Mouse (Mus musculus) MEL (cell line): Measurements from ENCODE around the gene Wwc2.

Source experiments
- CHD2 ChIP-seq: IDR thresholded peaks from 2 replicates; pipeline ENCODE4 v1.6.1; 2011; ENCODE audit warnings: low read length, improper control_type of control experiment
- CTCF ChIP-seq, 3 experiments: IDR thresholded peaks in 2 of 3; conservative IDR thresholded peaks in 1 of 3; 2 replicates each; pipeline ENCODE4 v1.5.1; 2011 to 2012; ENCODE audit warnings: low read length in 3 of 3, low read depth in 2 of 3, mild to moderate bottlenecking in 2 of 3, improper control_type of control experiment in 1 of 3, inconsistent platforms in 1 of 3, mixed read lengths in 1 of 3, moderate library complexity in 1 of 3; ENCODE audit not compliant: control insufficient read depth in 1 of 3, insufficient read depth in 1 of 3, poor library complexity in 1 of 3, severe bottlenecking in 1 of 3
- EP300 ChIP-seq, 2 experiments: IDR thresholded peaks; 2 replicates each; pipeline ENCODE4 v1.6.1; 2011; ENCODE audit warnings: improper control_type of control experiment in 2 of 2, low read length in 2 of 2, low read depth in 1 of 2, mild to moderate bottlenecking in 1 of 2
- POLR2A ChIP-seq, 2 experiments: IDR thresholded peaks; 2 replicates each; pipeline ENCODE4 v1.6.1; 2011 to 2012; ENCODE audit warnings: low read length in 2 of 2, mild to moderate bottlenecking in 2 of 2, control low read depth in 1 of 2, improper control_type of control experiment in 1 of 2, low read depth in 1 of 2, moderate library complexity in 1 of 2; ENCODE audit not compliant: control insufficient read depth in 1 of 2, insufficient read depth in 1 of 2, poor library complexity in 1 of 2
- POLR2AphosphoS2 ChIP-seq: IDR thresholded peaks from 2 replicates; pipeline ENCODE4 v1.6.1; 2011; ENCODE audit warnings: low read length, improper control_type of control experiment
- SIN3A ChIP-seq: IDR thresholded peaks from 2 replicates; pipeline ENCODE4 v1.6.1; 2012; ENCODE audit warnings: low read length, improper control_type of control experiment, inconsistent platforms
- ZC3H11A ChIP-seq: IDR thresholded peaks from 2 replicates; pipeline ENCODE4 v1.6.1; 2012; ENCODE audit warnings: low read depth, mild to moderate bottlenecking, inconsistent platforms, low read length, improper control_type of control experiment

DNA sequence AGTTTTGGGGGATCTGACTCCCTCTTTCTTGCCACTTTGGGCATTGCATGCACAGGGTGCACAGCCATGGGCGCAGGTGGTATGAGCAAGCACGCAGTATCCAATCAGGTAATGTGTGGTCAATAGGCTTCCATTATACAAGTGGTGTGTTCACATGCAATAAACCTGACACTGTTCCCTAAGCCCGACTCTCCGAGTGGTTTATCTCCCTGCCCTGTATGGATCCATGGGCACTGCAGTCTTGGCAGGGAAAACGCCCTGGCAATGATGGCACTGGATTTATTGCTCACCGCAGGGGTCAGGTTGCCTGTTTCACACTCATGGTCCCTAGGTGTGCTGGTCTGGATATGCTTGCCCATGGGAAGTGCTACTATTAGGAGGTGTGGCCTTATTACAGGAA is 142.8 kb downstream of the Wwc2 start:
- TF ChIP-seq POLR2A (IDR thresholded peaks at IDR 0.05; ENCODE audit: control insufficient read depth in 1 of 2, insufficient read depth in 1 of 2, low read depth in 1 of 2, low read length in 2 of 2, poor library complexity in 1 of 2), result no peak
- TF ChIP-seq EP300 (IDR thresholded peaks at IDR 0.05; ENCODE audit: low read depth in 1 of 2, low read length in 2 of 2), result no peak
- no peak for TF ChIP-seq CTCF (IDR thresholded peaks at IDR 0.05 in 2 of 3, conservative IDR thresholded peaks at IDR 0.05 in 1 of 3; ENCODE audit: control insufficient read depth in 1 of 3, insufficient read depth in 1 of 3, low read depth in 2 of 3, low read length in 3 of 3, poor library complexity in 1 of 3, severe bottlenecking in 1 of 3)
- no peak for TF ChIP-seq SIN3A
- no peak for TF ChIP-seq POLR2AphosphoS2
- no peak for TF ChIP-seq CHD2
- TF ChIP-seq ZC3H11A, result no peak
